Mouse (Mus musculus) hindbrain, embryonic 16.5 days (tissue): ENCODE measurements around the gene Higd1c. TPM values are rescaled to one million over a fixed set of nuclear protein-coding genes. Genes with fewer than 3 reads are reported as not detected.
"Not testable (repeated sequence)": the region's sequence is repeated elsewhere in the genome, so short reads cannot be mapped to it uniquely, and the experiment has no call there.

ENCODE experiments used
- ATAC-seq: fragments of 200-750 bp; cut with Nextera tagmentation; 2 replicates; pipeline ENCODE4 v1.8.0; 2017; ENCODE audit warnings: moderate TSS enrichment, moderate library complexity
- H3K27ac ChIP-seq: fragments of 300-500 bp; sonication (generic); 2 replicates; pipeline ENCODE4 v1.5.1; 2014; ENCODE audit warnings: low read depth, mild to moderate bottlenecking, control low read depth, low read length, moderate library complexity
- H3K27me3 ChIP-seq: fragments of 300-500 bp; sonication (generic); replicated peaks from 2 replicates; pipeline ENCODE4 v1.6.1; 2014; ENCODE audit warnings: low read length; ENCODE audit not compliant: control insufficient read depth, insufficient read depth
- H3K36me3 ChIP-seq: fragments of 300-500 bp; sonication (generic); 2 replicates; pipeline ENCODE4 v1.6.1; 2014; ENCODE audit warnings: mild to moderate bottlenecking, low read length, moderate library complexity, mixed read lengths; ENCODE audit not compliant: control insufficient read depth, insufficient read depth
- H3K4me1 ChIP-seq: fragments of 300-500 bp; sonication (generic); 2 replicates; pipeline ENCODE4 v1.6.1; 2014; ENCODE audit warnings: low read depth, low read length; ENCODE audit not compliant: control insufficient read depth, insufficient read depth
- H3K4me2 ChIP-seq: fragments of 300-500 bp; sonication (generic); 2 replicates; pipeline ENCODE4 v1.6.1; 2014; ENCODE audit warnings: mild to moderate bottlenecking, low read length, control low read depth, moderate library complexity
- H3K4me3 ChIP-seq: fragments of 300-500 bp; sonication (generic); 2 replicates; pipeline ENCODE4 v1.5.1; 2014; ENCODE audit warnings: mild to moderate bottlenecking, low read length, control low read depth, moderate library complexity
- H3K9ac ChIP-seq: fragments of 300-500 bp; sonication (generic); 2 replicates; pipeline ENCODE4 v1.6.1; 2014; ENCODE audit warnings: low read depth, mild to moderate bottlenecking, control low read depth, low read length, moderate library complexity
- H3K9me3 ChIP-seq: fragments of 300-500 bp; sonication (generic); 2 replicates; pipeline ENCODE4 v1.6.1; 2014; ENCODE audit warnings: mild to moderate bottlenecking, low read length, moderate library complexity; ENCODE audit not compliant: control insufficient read depth
- WGBS: fragments of 180-500 bp; shearing (Covaris S2); extraction: QIAGEN DNeasy Blood & Tissue Kit; methylation state at CpG from one replicate; pipeline ENCODE4 v1.1.7; 2014; 5-methylcytosine and 5-hydroxymethylcytosine counted together
- polyA plus RNA-seq: library from polyadenylated mRNA; unstranded; fragments of >200 nt; fragmentation: Nextera tagmentation; extraction: Ambion mirVana; gene quantifications from 2 replicates; pipeline ENCODE4 v1.2.1, GENCODE M21; 2015

Higd1c gene
- polyA plus RNA-seq, 1 experiment from 2014 or later: not detected

DNA sequence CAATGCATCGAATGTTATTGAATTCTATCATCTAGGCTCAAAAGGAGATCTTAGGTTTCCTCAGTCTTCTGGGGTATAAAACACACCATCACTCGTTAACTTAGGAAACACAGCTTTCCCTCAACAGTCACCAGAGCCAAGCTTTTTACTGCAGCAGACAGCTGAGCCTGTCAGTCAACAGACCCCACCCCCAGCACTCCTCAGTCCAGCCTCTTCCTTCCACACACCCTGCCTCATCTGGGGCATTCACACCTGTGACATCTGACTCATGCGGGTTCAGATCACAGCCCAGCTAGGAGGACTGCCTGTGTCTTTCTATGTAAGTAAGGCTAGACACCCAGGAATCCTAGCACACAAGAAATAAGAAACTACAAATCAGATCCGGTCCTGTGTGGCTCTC, 49.7 kb downstream of the Higd1c start:
- Histone ChIP-seq H3K4me2 (no peak overlapping the region), H3K9me3 (no peaks in the 10 kb centered on the region), H3K27ac (no peak overlapping the region), H3K4me1 (no peaks in the 10 kb centered on the region), H3K9ac (no peak overlapping the region), H3K4me3 (no peak overlapping the region), H3K27me3 (no peaks in the 10 kb centered on the region), H3K36me3 (peaks cover 7% of the 10 kb centered on the region; the same call in 1 of the 2 replicates)
- ATAC-seq: no peak
- 76% methylated on average over 4 of the region's 4 CpGs for WGBS

DNA sequence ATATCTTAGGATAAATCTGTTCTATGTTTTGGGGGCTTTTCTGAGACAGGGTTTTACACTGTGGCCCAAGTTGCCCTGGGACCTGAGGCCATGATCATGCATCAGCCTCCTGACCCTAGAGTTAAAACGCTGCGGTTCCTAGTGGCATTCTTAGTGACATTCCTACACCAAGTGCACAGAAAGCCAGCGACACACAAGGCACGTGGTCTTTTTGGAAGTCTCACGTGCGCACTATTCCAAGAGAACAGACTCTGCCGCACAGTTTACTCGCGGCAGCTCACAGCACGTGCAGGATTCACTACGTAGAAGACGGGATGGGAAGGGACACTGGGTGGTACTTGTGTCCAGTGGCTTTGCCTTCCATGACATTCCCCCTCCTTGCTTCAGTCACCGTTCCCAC, 50.6 kb downstream of the Higd1c start:
- H3K27ac ChIP-seq: no peak overlapping the region
- H3K4me3 ChIP-seq: no peak overlapping the region
- peaks cover 8% of the 10 kb centered on the region; the same call in 1 of the 2 replicates for H3K4me1 ChIP-seq
- H3K9ac ChIP-seq: no peak overlapping the region
- WGBS: 89% methylated on average over 13 of the region's 13 CpGs
- H3K9me3 ChIP-seq: no peaks in the 10 kb centered on the region
- H3K36me3 ChIP-seq: peaks cover 5% of the 10 kb centered on the region; the same call in 1 of the 2 replicates
- H3K4me2 ChIP-seq: no peak overlapping the region
- H3K27me3 ChIP-seq: no peaks in the 10 kb centered on the region
- no peak for ATAC-seq

DNA sequence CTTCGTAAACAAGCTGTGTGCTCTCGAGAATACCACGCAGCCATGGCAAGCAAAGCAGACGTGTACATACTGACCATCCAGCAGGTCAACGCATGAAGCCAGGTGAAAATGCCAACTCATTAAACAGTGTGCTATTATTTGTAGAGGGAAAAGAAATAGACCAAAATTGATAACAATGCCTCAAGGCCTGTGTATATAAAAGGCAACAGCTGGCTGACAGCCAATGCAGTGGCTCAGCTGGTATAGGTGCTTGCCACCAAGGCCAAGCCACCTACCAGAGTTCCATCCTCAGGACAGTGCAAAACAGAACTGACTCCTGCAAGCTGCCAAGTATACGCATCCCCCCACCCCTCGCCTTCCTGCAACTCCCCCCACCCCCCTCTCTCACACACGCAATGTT, 51.3 kb downstream of the Higd1c start:
- Histone ChIP-seq H3K27ac (no peak overlapping the region), H3K4me1 (peaks cover 10% of the 10 kb centered on the region; the same call in 1 of the 2 replicates), H3K4me3 (no peak overlapping the region), H3K27me3 (no peaks in the 10 kb centered on the region), H3K9ac (no peak overlapping the region), H3K9me3 (no peaks in the 10 kb centered on the region), H3K36me3 (peaks cover 4% of the 10 kb centered on the region; the same call in 1 of the 2 replicates), H3K4me2 (no peak overlapping the region)
- no peak for ATAC-seq
- WGBS: 89% methylated on average over 8 of the region's 8 CpGs

GRCm38 (mm10) chr15:100417854-100418450, 53.6 kb downstream of the Higd1c start:
- WGBS: 83% methylated on average over 9 of the region's 9 CpGs
- H3K27me3 ChIP-seq: no peaks in the 10 kb centered on the region
- no peaks in the 10 kb centered on the region for H3K36me3 ChIP-seq
- no peak for ATAC-seq
- no peak overlapping the region for H3K9ac ChIP-seq
- no peak overlapping the region for H3K4me3 ChIP-seq
- H3K4me2 ChIP-seq: no peak overlapping the region
- H3K9me3 ChIP-seq: no peaks in the 10 kb centered on the region
- no peak overlapping the region for H3K27ac ChIP-seq
- H3K4me1 ChIP-seq: peaks cover 21% of the 10 kb centered on the region

- Histone ChIP-seq H3K4me2 (no peak overlapping the region), H3K9ac (peak overlapping the region; percentile 28; the same call in 1 of the 2 replicates), H3K9me3 (no peaks in the 10 kb centered on the region), H3K27me3 (no peaks in the 10 kb centered on the region; the same call in 1 of the 2 replicates), H3K36me3 (no peaks in the 10 kb centered on the region), H3K4me3 (no peak overlapping the region), H3K4me1 (peaks cover 31% of the 10 kb centered on the region), H3K27ac (no peak overlapping the region)
- 79% methylated on average over 8 of the region's 8 CpGs for WGBS
- ATAC-seq: no peak
Measured at GRCm38 (mm10) chr15:100419311-100419710, 55.0 kb downstream of the Higd1c start.

DNA sequence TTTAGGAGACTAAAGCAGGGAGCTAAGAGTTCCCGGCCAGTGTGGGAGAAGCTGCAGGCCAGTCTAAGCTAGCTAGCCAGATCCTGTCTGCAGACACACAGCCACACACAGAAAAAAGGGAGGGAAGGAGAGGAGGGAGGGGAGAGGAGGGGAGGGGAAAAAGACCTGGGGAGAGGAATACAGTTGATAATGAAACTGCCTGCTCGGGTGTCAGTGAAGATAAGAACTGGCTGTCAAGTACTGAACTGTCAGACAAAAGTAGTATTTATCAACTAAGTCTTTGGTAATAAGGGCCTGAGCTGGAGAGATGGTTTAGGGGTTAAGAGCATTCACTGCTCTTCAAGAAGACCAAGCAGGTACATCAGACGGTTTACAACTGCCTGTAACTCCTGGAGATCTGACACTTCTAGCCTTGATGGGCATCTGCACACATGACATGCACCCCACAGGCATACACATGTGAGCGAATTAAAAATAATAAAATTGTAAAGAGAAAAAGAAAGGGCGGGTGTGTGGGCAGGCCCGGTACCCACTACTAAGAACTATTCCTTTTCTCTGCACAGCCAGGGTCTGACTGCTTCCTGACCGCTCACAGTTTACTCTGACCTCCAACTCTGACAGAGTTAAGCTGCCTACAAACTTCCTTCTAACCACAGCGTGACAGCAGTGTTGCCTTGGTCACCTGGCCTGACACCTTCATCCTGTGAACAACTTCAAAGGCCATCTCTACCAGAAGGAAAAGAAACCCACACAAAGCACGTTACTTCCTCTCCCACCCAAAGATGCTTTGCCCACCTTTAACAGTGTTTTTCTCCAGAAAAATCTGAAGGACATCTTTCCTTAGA, 55.8 kb downstream of the Higd1c start:
- peak overlapping the region; percentile 28; the same call in 1 of the 2 replicates for H3K9ac ChIP-seq

DNA sequence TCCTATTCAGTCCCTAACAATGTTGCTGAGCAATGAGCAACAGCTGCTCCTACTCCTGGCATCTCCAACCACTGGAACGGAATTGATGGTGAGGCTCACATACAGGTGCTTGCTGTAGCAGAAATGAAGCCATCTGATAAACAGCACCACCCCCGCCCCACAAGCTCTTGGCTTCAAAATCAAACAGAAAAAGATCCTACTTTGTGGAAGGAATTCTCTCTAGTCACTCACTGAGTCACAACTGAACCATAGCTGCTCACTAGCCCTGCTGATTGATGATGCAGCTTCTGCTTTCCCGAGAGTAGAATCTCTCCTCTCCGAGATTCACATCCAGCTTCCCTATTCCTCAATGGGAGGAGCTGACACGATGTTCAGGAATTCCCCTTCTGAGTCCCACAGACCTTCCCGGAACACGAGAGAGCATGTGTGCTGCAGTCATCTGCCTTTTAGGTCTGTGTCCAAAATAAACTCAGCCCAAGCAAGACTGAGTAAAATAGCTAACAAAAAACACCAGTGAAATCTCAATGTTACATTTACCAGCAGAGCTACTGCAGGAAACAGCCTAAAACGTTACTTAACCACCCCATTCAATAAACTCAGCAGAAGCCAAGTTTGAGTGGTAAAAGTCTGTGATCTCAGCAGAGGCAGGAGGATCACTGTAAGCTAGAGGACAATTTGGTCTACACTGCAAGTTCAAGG, 56.9 kb downstream of the Higd1c start:
- Histone ChIP-seq H3K4me1 (peaks cover 32% of the 10 kb centered on the region), H3K4me3 (peak overlapping the region; percentile 84), H3K27me3 (peaks cover 10% of the 10 kb centered on the region; the same call in 1 of the 2 replicates), H3K9me3 (no peaks in the 10 kb centered on the region), H3K27ac (peak overlapping the region; percentile 34; the same call in 1 of the 2 replicates), H3K4me2 (peak overlapping the region; percentile 95), H3K36me3 (no peaks in the 10 kb centered on the region), H3K9ac (peak overlapping the region; percentile 27)
- no peak for ATAC-seq
- 33% methylated on average over 8 of the region's 8 CpGs for WGBS

More for the DNA sequence above, 55.8 kb downstream of the Higd1c start:
- Histone ChIP-seq H3K9me3 (no peaks in the 10 kb centered on the region), H3K4me3 (no peak overlapping the region), H3K27ac (no peak overlapping the region), H3K4me2 (no peak overlapping the region), H3K36me3 (no peaks in the 10 kb centered on the region), H3K27me3 (peaks cover 6% of the 10 kb centered on the region; the same call in 1 of the 2 replicates), H3K4me1 (peaks cover 32% of the 10 kb centered on the region)
- 73% methylated on average over 9 of the region's 9 CpGs for WGBS
- no peak for ATAC-seq

GRCm38 (mm10) chr15:100421758-100422197, 57.4 kb downstream of the Higd1c start, which contains the start of gene Gm5475:
Gene Gm5475, plus strand, starts transcription at chr15:100422147.
- Histone ChIP-seq H3K9ac (peak within 1 kb of the TSS; percentile 93), H3K27me3 (peaks cover 10% of the 10 kb centered on the region; the same call in 1 of the 2 replicates), H3K27ac (peak within 1 kb of the TSS; percentile 36), H3K4me2 (peak within 1 kb of the TSS; percentile 95), H3K4me1 (peaks cover 32% of the 10 kb centered on the region), H3K4me3 (peak within 1 kb of the TSS; percentile 84)
- H3K9me3 ChIP-seq, H3K36me3 ChIP-seq, ATAC-seq: not testable (repeated sequence)
- WGBS: 41% methylated on average over 3 of the region's 3 CpGs
